Comparison of ENCODE assay signal across 9 mouse cellular contexts in the genomic region with DNA sequence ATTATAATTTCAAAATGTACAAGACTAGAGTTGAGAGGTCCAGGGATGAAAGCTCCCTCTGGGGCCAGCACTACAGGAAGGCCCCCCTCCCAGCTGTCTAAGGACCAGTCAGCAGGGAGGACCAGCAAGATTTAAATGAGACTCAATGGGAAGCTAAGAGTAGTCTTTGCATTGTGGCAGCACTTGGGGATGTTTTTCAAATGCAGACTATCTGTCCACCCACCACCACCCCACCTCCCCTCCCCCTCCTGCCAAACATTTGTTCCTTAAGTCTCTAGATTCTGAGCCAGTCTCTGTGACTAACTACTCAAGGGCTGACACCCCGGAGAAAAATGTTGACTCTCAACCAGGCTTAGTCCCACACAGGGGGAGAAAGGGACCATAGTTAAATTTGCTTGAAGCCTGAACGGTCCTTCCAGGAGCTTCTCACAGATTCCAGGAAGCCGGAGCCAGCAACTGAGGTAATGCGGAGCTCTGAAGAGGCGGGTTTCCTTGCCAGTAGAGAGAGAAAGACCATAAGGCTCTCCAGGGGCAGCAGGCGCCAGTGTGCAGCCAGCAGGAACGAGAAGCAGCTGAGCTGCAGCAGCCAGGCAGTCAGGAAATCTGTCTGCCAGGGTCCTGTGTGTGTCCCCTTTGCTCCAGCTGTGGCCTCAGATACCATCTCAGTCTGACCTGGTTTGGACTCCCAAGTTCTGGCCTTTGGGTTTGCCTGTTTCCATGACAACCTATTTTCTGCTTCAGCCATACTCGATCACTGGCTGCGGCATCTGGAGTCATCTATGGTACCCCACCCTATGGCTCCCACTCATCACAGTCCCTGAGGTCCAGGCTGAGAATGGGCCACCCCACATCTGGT.
DNase-seq lines count a peak whose midpoint lies in the region; ATAC-seq and TF ChIP-seq lines count a peak whose summit lies in the region.
"Had no signal": no experiment of that assay in that cellular context is flagged by ENCODE, and none has a peak within 500 bp of the region (broad histone marks: within the 10 kb centered on the region; RNA-seq: fewer than 3 reads in every experiment).

No protein-coding gene starts in this region.

- H3K4me1 ChIP-seq in intestine, embryonic 16.5 days (ENCODE audit: control insufficient read depth, insufficient read depth, low read length), result peaks cover 11% of the 10 kb centered on the region
- H3K4me1 ChIP-seq in intestine, embryonic 15.5 days (replicated peaks), result peaks cover 9% of the 10 kb centered on the region; the same call in 1 of the 2 replicates
- peaks cover 5% of the 10 kb centered on the region; the same call in 1 of the 2 replicates for H3K4me1 ChIP-seq in midbrain, postnatal 0 days (ENCODE audit: insufficient read depth, low read length)

- 39% methylated on average over 9 of the region's 9 CpGs for WGBS in intestine, embryonic 16.5 days
- WGBS in intestine, embryonic 15.5 days, result 41% methylated on average over 9 of the region's 9 CpGs
- WGBS in midbrain, postnatal 0 days, result 19% methylated on average over 9 of the region's 9 CpGs

- TF ChIP-seq CTCF in brain, embryonic 14.5 days (IDR thresholded peaks at IDR 0.05; ENCODE audit: borderline replicate concordance, extremely low read depth, insufficient read depth, insufficient read length), result no peak
- TF ChIP-seq CTCF in midbrain, postnatal 0 days (IDR thresholded peaks at IDR 0.05), result no peak

- no peak overlapping the region for H3K4me3 ChIP-seq in intestine, embryonic 16.5 days (ENCODE audit: low read length)
- H3K4me3 ChIP-seq in intestine, embryonic 15.5 days (replicated peaks), result no peak overlapping the region
- no peak overlapping the region for H3K4me3 ChIP-seq in midbrain, postnatal 0 days (ENCODE audit: low read depth, low read length)

- H3K9ac ChIP-seq in intestine, embryonic 16.5 days (ENCODE audit: low read depth, low read length), result no peak overlapping the region
- H3K9ac ChIP-seq in intestine, embryonic 15.5 days, result no peak overlapping the region
- H3K9ac ChIP-seq in midbrain, postnatal 0 days (replicated peaks; ENCODE audit: low read length, poor library complexity, severe bottlenecking), result no peak overlapping the region

- H3K9me3 ChIP-seq in intestine, embryonic 16.5 days (ENCODE audit: control insufficient read depth, low read length), result no peaks in the 10 kb centered on the region
- H3K9me3 ChIP-seq in intestine, embryonic 15.5 days, result no peaks in the 10 kb centered on the region
- H3K9me3 ChIP-seq in midbrain, postnatal 0 days (ENCODE audit: low read length), result no peaks in the 10 kb centered on the region

- DNase-seq in brain, embryonic 14.5 days (ENCODE audit: low read depth), result peak; percentile 51
- DNase-seq in gastrocnemius, postnatal 36 days, result peak; percentile 53 to 63
- DNase-seq in kidney, postnatal 10 days, result peak; percentile 32
- DNase-seq in midbrain, postnatal 0 days (ENCODE audit: low spot score), result peak; percentile 54
- DNase-seq in thymus, postnatal 4 days, result no peak

- 0 out of 2 replicates have a peak overlapping the region, but pooled peaks have one; percentile 6 for H3K27ac ChIP-seq in intestine, embryonic 16.5 days (ENCODE audit: low read length)
- H3K27ac ChIP-seq in intestine, embryonic 15.5 days, result no peak overlapping the region
- H3K27ac ChIP-seq in midbrain, postnatal 0 days (ENCODE audit: low read depth, low read length), result 0 out of 2 replicates have a peak overlapping the region, but pooled peaks have one; percentile 20

- no peaks in the 10 kb centered on the region for H3K27me3 ChIP-seq in intestine, embryonic 16.5 days (replicated peaks; ENCODE audit: control insufficient read depth, insufficient read depth, low read length)
- H3K27me3 ChIP-seq in intestine, embryonic 15.5 days (replicated peaks), result no peaks in the 10 kb centered on the region
- no peaks in the 10 kb centered on the region for H3K27me3 ChIP-seq in midbrain, postnatal 0 days (ENCODE audit: insufficient read depth, low read length)

- no peak for TF ChIP-seq POLR2A in brain, embryonic 14.5 days (IDR thresholded peaks at IDR 0.05; ENCODE audit: borderline replicate concordance, extremely low read depth, insufficient read depth, insufficient read length, poor library complexity, severe bottlenecking)

- intact Hi-C loops in gastrocnemius, postnatal 36 days (cut with DNase I), result no loop called here

- ATAC-seq in intestine, embryonic 16.5 days, result peak; percentile 29; the same call in 1 of the 2 replicates
- no peak for ATAC-seq in intestine, embryonic 15.5 days
- peak; percentile 50; the same call in 1 of the 2 replicates for ATAC-seq in midbrain, postnatal 0 days (ENCODE audit: low FRiP score)
- no peak for ATAC-seq in inflammation-experienced regulatory T-cells, adult 6 months

- no peaks in the 10 kb centered on the region for H3K36me3 ChIP-seq in intestine, embryonic 16.5 days (ENCODE audit: control insufficient read depth, insufficient read depth, low read length)
- H3K36me3 ChIP-seq in intestine, embryonic 15.5 days, result no peaks in the 10 kb centered on the region
- no peaks in the 10 kb centered on the region for H3K36me3 ChIP-seq in midbrain, postnatal 0 days (ENCODE audit: insufficient read depth, low read length)
- H3K36me3 ChIP-seq: G1E had no signal

- no peak overlapping the region for H3K4me2 ChIP-seq in intestine, embryonic 16.5 days (ENCODE audit: low read depth, low read length)
- H3K4me2 ChIP-seq in intestine, embryonic 15.5 days (replicated peaks), result no peak overlapping the region
- H3K4me2 ChIP-seq in midbrain, postnatal 0 days (ENCODE audit: low read depth, low read length, poor library complexity, severe bottlenecking), result no peak overlapping the region

Comparison
In these comparisons a context has a peak if more than half of its experiments do, and no peak if none do; other contexts are left out.
1. ATAC-seq: peak in intestine, embryonic 16.5 days (single experiment) and midbrain, postnatal 0 days (single experiment); none in intestine, embryonic 15.5 days (single experiment) and inflammation-experienced regulatory T-cells, adult 6 months (single experiment).